Mouse (Mus musculus): ENCODE measurements around the gene Apbb2. TPM values are rescaled to one million over a fixed set of nuclear protein-coding genes. Genes with fewer than 3 reads are reported as not detected.

The Apbb2 gene
- polyA plus RNA-seq, 1 experiment, result 19.1 TPM

GRCm38 (mm10) chr5:66405305-66405704 lies 213.3 kb downstream of the Apbb2 start:
- no peak overlapping the region for H3K4me3 ChIP-seq
- TF ChIP-seq E2F4 (IDR thresholded peaks at IDR 0.05; ENCODE audit: insufficient read depth), result no peak
- TF ChIP-seq MYOD1 (IDR thresholded peaks at IDR 0.05; ENCODE audit: control insufficient read depth in 1 of 3, insufficient read length in 2 of 3, low read depth in 2 of 3), result no peak
- no peak for TF ChIP-seq POLR2AphosphoS2 (IDR thresholded peaks at IDR 0.05; ENCODE audit: insufficient read length, low read depth)
- no peak for TF ChIP-seq MYOG (IDR thresholded peaks at IDR 0.05; ENCODE audit: control insufficient read depth in 1 of 3, insufficient read depth in 1 of 3, insufficient read length in 2 of 3, low read depth in 2 of 3)
- TF ChIP-seq CEBPB (IDR thresholded peaks at IDR 0.05; ENCODE audit: insufficient read depth, poor library complexity, severe bottlenecking), result no peak
- no peak for TF ChIP-seq REST (IDR thresholded peaks at IDR 0.05; ENCODE audit: insufficient read depth, insufficient read length)
- no peak for TF ChIP-seq POLR2A (IDR thresholded peaks at IDR 0.05; ENCODE audit: insufficient read length, low read depth)
- TF ChIP-seq TCF12 (IDR thresholded peaks at IDR 0.05; ENCODE audit: insufficient read depth, poor library complexity, severe bottlenecking), result no peak
- H3ac ChIP-seq (ENCODE audit: control insufficient read depth, insufficient read length), result no peak overlapping the region
- no peaks in the 10 kb centered on the region for H3K27me3 ChIP-seq (ENCODE audit: control insufficient read depth, insufficient read depth, insufficient read length)
- peaks cover 5% of the 10 kb centered on the region for H3K36me3 ChIP-seq (ENCODE audit: control insufficient read depth, insufficient read depth)
- no peaks in the 10 kb centered on the region for H3K79me2 ChIP-seq (ENCODE audit: control insufficient read depth, insufficient read depth)
- no peak overlapping the region for H3K4me2 ChIP-seq (ENCODE audit: low read depth)

GRCm38 (mm10) chr5:66400563-66400962 lies 218.0 kb downstream of the Apbb2 start:
- Histone ChIP-seq H3K27me3 (ENCODE audit: control insufficient read depth, insufficient read depth, insufficient read length) (no peaks in the 10 kb centered on the region), H3K79me2 (ENCODE audit: control insufficient read depth, insufficient read depth) (no peaks in the 10 kb centered on the region), H3K36me3 (ENCODE audit: control insufficient read depth, insufficient read depth) (peaks cover 14% of the 10 kb centered on the region), H3K4me2 (ENCODE audit: low read depth) (no peak overlapping the region), H3ac (ENCODE audit: control insufficient read depth, insufficient read length) (no peak overlapping the region), H3K4me3 (no peak overlapping the region)
- TF ChIP-seq MYOG (IDR thresholded peaks at IDR 0.05; ENCODE audit: control insufficient read depth in 1 of 3, insufficient read depth in 1 of 3, insufficient read length in 2 of 3, low read depth in 2 of 3), result no peak
- TF ChIP-seq SRF (IDR thresholded peaks at IDR 0.05; ENCODE audit: control insufficient read depth, insufficient read length, low read depth), result no peak
- TF ChIP-seq POLR2AphosphoS2 (IDR thresholded peaks at IDR 0.05; ENCODE audit: insufficient read length, low read depth), result no peak
- no peak for TF ChIP-seq POLR2A (IDR thresholded peaks at IDR 0.05; ENCODE audit: insufficient read length, low read depth)

- Histone ChIP-seq H3K4me2 (ENCODE audit: low read depth) (no peak overlapping the region), H3K79me2 (ENCODE audit: control insufficient read depth, insufficient read depth) (no peaks in the 10 kb centered on the region), H3K27me3 (ENCODE audit: control insufficient read depth, insufficient read depth, insufficient read length) (no peaks in the 10 kb centered on the region), H3K36me3 (ENCODE audit: control insufficient read depth, insufficient read depth) (peaks cover 20% of the 10 kb centered on the region), H3ac (ENCODE audit: control insufficient read depth, insufficient read length) (no peak overlapping the region), H3K4me3 (no peak overlapping the region)
- TF ChIP-seq SRF (IDR thresholded peaks at IDR 0.05; ENCODE audit: control insufficient read depth, insufficient read length, low read depth) (no peak), MYOG (IDR thresholded peaks at IDR 0.05; ENCODE audit: control insufficient read depth in 1 of 3, insufficient read depth in 1 of 3, insufficient read length in 2 of 3, low read depth in 2 of 3) (no peak), REST (IDR thresholded peaks at IDR 0.05; ENCODE audit: insufficient read depth, insufficient read length) (no peak), E2F4 (IDR thresholded peaks at IDR 0.05; ENCODE audit: insufficient read depth) (no peak), POLR2AphosphoS2 (IDR thresholded peaks at IDR 0.05; ENCODE audit: insufficient read length, low read depth) (no peak), TCF12 (IDR thresholded peaks at IDR 0.05; ENCODE audit: insufficient read depth, poor library complexity, severe bottlenecking) (no peak), MAX (IDR thresholded peaks at IDR 0.05; ENCODE audit: low read depth) (no peak), POLR2A (IDR thresholded peaks at IDR 0.05; ENCODE audit: insufficient read length, low read depth) (no peak), TCF3 (IDR thresholded peaks at IDR 0.05; ENCODE audit: insufficient read length, low read depth) (no peak), USF1 (IDR thresholded peaks at IDR 0.05; ENCODE audit: low read depth) (no peak), MYOD1 (IDR thresholded peaks at IDR 0.05; ENCODE audit: control insufficient read depth in 1 of 3, insufficient read length in 2 of 3, low read depth in 2 of 3) (no peak), CEBPB (IDR thresholded peaks at IDR 0.05; ENCODE audit: insufficient read depth, poor library complexity, severe bottlenecking) (no peak)
Observed at GRCm38 (mm10) chr5:66399264-66399620, 219.3 kb downstream of the Apbb2 start.

- no peaks in the 10 kb centered on the region for H3K27me3 ChIP-seq (ENCODE audit: control insufficient read depth, insufficient read depth, insufficient read length)
- peaks cover 20% of the 10 kb centered on the region for H3K36me3 ChIP-seq (ENCODE audit: control insufficient read depth, insufficient read depth)
- no peaks in the 10 kb centered on the region for H3K79me2 ChIP-seq (ENCODE audit: control insufficient read depth, insufficient read depth)
- no peak overlapping the region for H3ac ChIP-seq (ENCODE audit: control insufficient read depth, insufficient read length)
- TF ChIP-seq REST (IDR thresholded peaks at IDR 0.05; ENCODE audit: insufficient read depth, insufficient read length) (no peak), USF1 (IDR thresholded peaks at IDR 0.05; ENCODE audit: low read depth) (no peak), MYOD1 (IDR thresholded peaks at IDR 0.05; ENCODE audit: control insufficient read depth in 1 of 3, insufficient read length in 2 of 3, low read depth in 2 of 3) (no peak), CEBPB (IDR thresholded peaks at IDR 0.05; ENCODE audit: insufficient read depth, poor library complexity, severe bottlenecking) (no peak), POLR2A (IDR thresholded peaks at IDR 0.05; ENCODE audit: insufficient read length, low read depth) (no peak), MYOG (IDR thresholded peaks at IDR 0.05; ENCODE audit: control insufficient read depth in 1 of 3, insufficient read depth in 1 of 3, insufficient read length in 2 of 3, low read depth in 2 of 3) (no peak), TCF3 (IDR thresholded peaks at IDR 0.05; ENCODE audit: insufficient read length, low read depth) (no peak), E2F4 (IDR thresholded peaks at IDR 0.05; ENCODE audit: insufficient read depth) (no peak), POLR2AphosphoS2 (IDR thresholded peaks at IDR 0.05; ENCODE audit: insufficient read length, low read depth) (no peak), MAX (IDR thresholded peaks at IDR 0.05; ENCODE audit: low read depth) (no peak), SRF (IDR thresholded peaks at IDR 0.05; ENCODE audit: control insufficient read depth, insufficient read length, low read depth) (no peak), TCF12 (IDR thresholded peaks at IDR 0.05; ENCODE audit: insufficient read depth, poor library complexity, severe bottlenecking) (no peak)
- no peak overlapping the region for H3K4me3 ChIP-seq
- H3K4me2 ChIP-seq (ENCODE audit: low read depth), result no peak overlapping the region
Observed at GRCm38 (mm10) chr5:66398530-66399263, 219.9 kb downstream of the Apbb2 start.
